Mouse (Mus musculus): ENCODE measurements at regions not wholly inside any gene's neighbourhood (a gene's known extent, or its start where the extent isn't known, plus 50 kb on each side); places are given as distances from the start of the nearest gene placed in this dataset.

- no peak for TF ChIP-seq POLR2A (IDR thresholded peaks at IDR 0.05; ENCODE audit: low read depth, low read length)
- no peak for TF ChIP-seq CTCF (IDR thresholded peaks at IDR 0.05; ENCODE audit: borderline replicate concordance, insufficient read depth, low read length)
These were observed 509.2 kb downstream of the Plekhb2 start for GRCm38 (mm10) chr1:35358981-35359380.

Data from embryonic fibroblast, embryonic 13.5 days (primary cell).